Mouse (Mus musculus): Measurements from ENCODE around the gene Gins3. TPM values are rescaled to one million over a fixed set of nuclear protein-coding genes. Genes with fewer than 3 reads are reported as not detected.

Gins3 gene
- polyA plus RNA-seq (2015; fragmentation: Nextera tagmentation; extraction: Ambion mirVana): 24.8 and 29.9 TPM in 2 replicates

GRCm38 (mm10) chr8:95633262-95634062, at the start of gene Gins3:
TSS of gene Gins3 (plus strand) at chr8:95633453.
- no peaks in the 10 kb centered on the region for H3K36me3 ChIP-seq
- no peaks in the 10 kb centered on the region for H3K9me3 ChIP-seq
- peak within 1 kb of the TSS; percentile 81 for H3K9ac ChIP-seq
- WGBS: under 1% methylated on average over 52 of the region's 52 CpGs
- peak within 1 kb of the TSS; percentile 76 for H3K4me2 ChIP-seq
- peak within 1 kb of the TSS; percentile 86 for H3K4me3 ChIP-seq
- peak within 1 kb of the TSS; percentile 11; the same call in 1 of the 2 replicates for H3K27ac ChIP-seq
- H3K4me1 ChIP-seq: peaks cover 10% of the 10 kb centered on the region
- peak; percentile 85 for ATAC-seq (ENCODE audit: insufficient number of reproducible peaks, insufficient read depth, low FRiP score, low TSS enrichment, low read depth)
- peaks cover 6% of the 10 kb centered on the region for H3K27me3 ChIP-seq

- Histone ChIP-seq H3K9ac (no peak overlapping the region), H3K4me1 (no peaks in the 10 kb centered on the region), H3K27ac (no peak overlapping the region), H3K4me3 (no peak overlapping the region), H3K9me3 (no peaks in the 10 kb centered on the region), H3K27me3 (no peaks in the 10 kb centered on the region), H3K4me2 (no peak overlapping the region), H3K36me3 (no peaks in the 10 kb centered on the region)
- 87% methylated on average over 1 of the region's 1 CpGs for WGBS
- ATAC-seq (ENCODE audit: insufficient number of reproducible peaks, insufficient read depth, low FRiP score, low TSS enrichment, low read depth): no peak
Observed at GRCm38 (mm10) chr8:95587339-95587738, 45.9 kb upstream of the Gins3 start.

- WGBS: 62% methylated on average over 10 of the region's 10 CpGs
- H3K4me3 ChIP-seq: no peak overlapping the region
- H3K27me3 ChIP-seq: no peaks in the 10 kb centered on the region
- H3K27ac ChIP-seq: no peak overlapping the region
- H3K4me2 ChIP-seq: no peak overlapping the region
- H3K9ac ChIP-seq: no peak overlapping the region
- no peaks in the 10 kb centered on the region for H3K36me3 ChIP-seq
- H3K4me1 ChIP-seq: no peaks in the 10 kb centered on the region
- H3K9me3 ChIP-seq: no peaks in the 10 kb centered on the region
- no peak for ATAC-seq (ENCODE audit: insufficient number of reproducible peaks, insufficient read depth, low FRiP score, low TSS enrichment, low read depth)
Observed at GRCm38 (mm10) chr8:95589282-95589681, 44.0 kb upstream of the Gins3 start.

GRCm38 (mm10) chr8:95590539-95590938, 42.7 kb upstream of the Gins3 start:
- whole genome bisulfite sequencing: 88% methylated on average over 4 of the region's 4 CpGs
- no peaks in the 10 kb centered on the region for H3K27me3 ChIP-seq
- no peak overlapping the region for H3K27ac ChIP-seq
- no peak overlapping the region for H3K4me3 ChIP-seq
- no peak overlapping the region for H3K9ac ChIP-seq
- ATAC-seq (ENCODE audit: insufficient number of reproducible peaks, insufficient read depth, low FRiP score, low TSS enrichment, low read depth): no peak
- no peaks in the 10 kb centered on the region for H3K36me3 ChIP-seq
- no peak overlapping the region for H3K4me2 ChIP-seq
- H3K4me1 ChIP-seq: no peaks in the 10 kb centered on the region
- no peaks in the 10 kb centered on the region for H3K9me3 ChIP-seq

- no peak overlapping the region for H3K9ac ChIP-seq
- H3K4me3 ChIP-seq: no peak overlapping the region
- WGBS: 81% methylated on average over 12 of the region's 12 CpGs
- H3K4me2 ChIP-seq: no peak overlapping the region
- no peak for ATAC-seq (ENCODE audit: insufficient number of reproducible peaks, insufficient read depth, low FRiP score, low TSS enrichment, low read depth)
- no peaks in the 10 kb centered on the region for H3K27me3 ChIP-seq
- no peaks in the 10 kb centered on the region for H3K36me3 ChIP-seq
- no peak overlapping the region for H3K27ac ChIP-seq
- H3K9me3 ChIP-seq: no peaks in the 10 kb centered on the region
- H3K4me1 ChIP-seq: peaks cover 6% of the 10 kb centered on the region
Observed at GRCm38 (mm10) chr8:95592131-95592780, 41.0 kb upstream of the Gins3 start.

GRCm38 (mm10) chr8:95593439-95594393, 39.5 kb upstream of the Gins3 start:
- Histone ChIP-seq H3K27me3 (no peaks in the 10 kb centered on the region), H3K4me3 (no peak overlapping the region), H3K9ac (no peak overlapping the region), H3K4me2 (no peak overlapping the region), H3K27ac (no peak overlapping the region), H3K9me3 (no peaks in the 10 kb centered on the region), H3K36me3 (no peaks in the 10 kb centered on the region), H3K4me1 (peaks cover 6% of the 10 kb centered on the region)
- ATAC-seq (ENCODE audit: insufficient number of reproducible peaks, insufficient read depth, low FRiP score, low TSS enrichment, low read depth): no peak
- 88% methylated on average over 7 of the region's 7 CpGs for WGBS

- Histone ChIP-seq H3K4me1 (peaks cover 6% of the 10 kb centered on the region), H3K9me3 (no peaks in the 10 kb centered on the region), H3K4me3 (no peak overlapping the region), H3K27ac (no peak overlapping the region), H3K36me3 (no peaks in the 10 kb centered on the region), H3K9ac (no peak overlapping the region), H3K27me3 (no peaks in the 10 kb centered on the region), H3K4me2 (no peak overlapping the region)
- WGBS: 84% methylated on average over 14 of the region's 14 CpGs
- no peak for ATAC-seq (ENCODE audit: insufficient number of reproducible peaks, insufficient read depth, low FRiP score, low TSS enrichment, low read depth)
Observed at GRCm38 (mm10) chr8:95595131-95595530, 38.1 kb upstream of the Gins3 start.

GRCm38 (mm10) chr8:95596841-95597241, 36.4 kb upstream of the Gins3 start:
- ATAC-seq (ENCODE audit: insufficient number of reproducible peaks, insufficient read depth, low FRiP score, low TSS enrichment, low read depth): no peak
- WGBS: 63% methylated on average over 4 of the region's 4 CpGs
- H3K27me3 ChIP-seq: no peaks in the 10 kb centered on the region; the same call in 1 of the 2 replicates
- H3K4me3 ChIP-seq: no peak overlapping the region
- H3K36me3 ChIP-seq: no peaks in the 10 kb centered on the region
- no peak overlapping the region for H3K27ac ChIP-seq
- H3K9me3 ChIP-seq: no peaks in the 10 kb centered on the region
- peaks cover 6% of the 10 kb centered on the region for H3K4me1 ChIP-seq
- no peak overlapping the region for H3K4me2 ChIP-seq
- H3K9ac ChIP-seq: no peak overlapping the region

- ATAC-seq (ENCODE audit: insufficient number of reproducible peaks, insufficient read depth, low FRiP score, low TSS enrichment, low read depth): no peak
- Histone ChIP-seq H3K4me1 (peaks cover 6% of the 10 kb centered on the region), H3K9me3 (no peaks in the 10 kb centered on the region), H3K27me3 (no peaks in the 10 kb centered on the region; the same call in 1 of the 2 replicates), H3K36me3 (no peaks in the 10 kb centered on the region), H3K27ac (no peak overlapping the region), H3K4me3 (no peak overlapping the region), H3K9ac (no peak overlapping the region), H3K4me2 (no peak overlapping the region)
- WGBS: 12% methylated on average over 11 of the region's 11 CpGs
Observed at GRCm38 (mm10) chr8:95599861-95600260, 33.4 kb upstream of the Gins3 start.

GRCm38 (mm10) chr8:95601306-95601705, 31.9 kb upstream of the Gins3 start:
- WGBS: 72% methylated on average over 15 of the region's 15 CpGs
- H3K27ac ChIP-seq: no peak overlapping the region
- H3K9ac ChIP-seq: no peak overlapping the region
- ATAC-seq (ENCODE audit: insufficient number of reproducible peaks, insufficient read depth, low FRiP score, low TSS enrichment, low read depth): no peak
- H3K4me3 ChIP-seq: no peak overlapping the region
- no peaks in the 10 kb centered on the region for H3K9me3 ChIP-seq
- no peaks in the 10 kb centered on the region; the same call in 1 of the 2 replicates for H3K27me3 ChIP-seq
- H3K4me2 ChIP-seq: no peak overlapping the region
- H3K4me1 ChIP-seq: peaks cover 5% of the 10 kb centered on the region
- no peaks in the 10 kb centered on the region for H3K36me3 ChIP-seq

- no peak overlapping the region for H3K4me3 ChIP-seq
- H3K4me1 ChIP-seq: no peaks in the 10 kb centered on the region
- no peaks in the 10 kb centered on the region; the same call in 1 of the 2 replicates for H3K27me3 ChIP-seq
- H3K9ac ChIP-seq: no peak overlapping the region
- no peaks in the 10 kb centered on the region for H3K36me3 ChIP-seq
- ATAC-seq (ENCODE audit: insufficient number of reproducible peaks, insufficient read depth, low FRiP score, low TSS enrichment, low read depth): no peak
- no peak overlapping the region for H3K27ac ChIP-seq
- no peaks in the 10 kb centered on the region for H3K9me3 ChIP-seq
- WGBS: 64% methylated on average over 2 of the region's 2 CpGs
- H3K4me2 ChIP-seq: no peak overlapping the region
Observed at GRCm38 (mm10) chr8:95602168-95602567, 31.1 kb upstream of the Gins3 start.

All from embryonic facial prominence, embryonic 13.5 days (tissue).